Mouse (Mus musculus): ENCODE data around the gene Rptn. TPM values are rescaled to one million over a fixed set of nuclear protein-coding genes. Genes with fewer than 3 reads are reported as not detected.
"Not testable (repeated sequence)": the region's sequence is repeated elsewhere in the genome, so short reads cannot be mapped to it uniquely, and the experiment has no call there.

Rptn gene
- total and polyA plus RNA-seq, 2 experiments from 2014 or later = 0.05 TPM; not detected in 1

DNA sequence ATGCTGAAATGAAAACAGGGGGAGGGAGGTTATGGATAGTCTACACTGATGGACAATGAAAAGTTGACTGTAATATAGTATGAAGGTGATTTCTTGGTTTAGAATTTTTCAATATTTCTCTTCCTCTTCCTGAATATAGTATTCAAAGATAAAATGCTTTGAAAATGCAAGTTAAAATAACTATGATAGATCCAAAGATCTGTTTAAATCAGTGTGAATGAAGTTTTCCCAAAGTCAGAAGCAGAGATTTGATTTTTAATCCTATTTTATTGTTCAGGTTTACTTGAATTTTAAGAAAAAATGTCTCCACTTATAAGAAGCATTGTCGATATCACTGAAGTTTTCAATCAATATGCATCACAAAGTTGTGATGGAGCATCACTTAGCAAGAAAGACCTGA, 48.5 kb downstream of the Rptn start, which contains the start of gene Tchh:
Gene Tchh (plus strand): TSS at position 301 of the 400 bp plus-strand sequence.
- Histone ChIP-seq H3K4me3 (ENCODE audit: low read length) (no peak within 1 kb of the TSS; the same call in 1 of the 2 replicates), H3K9ac (replicated peaks; ENCODE audit: low read length) (no peak within 1 kb of the TSS), H3K36me3 (ENCODE audit: insufficient read depth, low read length) (no peaks in the 10 kb centered on the region), H3K27me3 (ENCODE audit: insufficient read depth, low read length) (peaks cover 16% of the 10 kb centered on the region), H3K4me1 (ENCODE audit: insufficient read depth, low read length) (no peaks in the 10 kb centered on the region), H3K9me3 (ENCODE audit: low read length) (no peaks in the 10 kb centered on the region), H3K4me2 (ENCODE audit: low read depth, low read length) (peak within 1 kb of the TSS; percentile 92), H3K27ac (no peak within 1 kb of the TSS)
- no peak for DNase-seq (ENCODE audit: low spot score)
- TF ChIP-seq CTCF (IDR thresholded peaks at IDR 0.05; ENCODE audit: low read depth) = no peak
- no peak for ATAC-seq
- WGBS = 91% methylated on average over 1 of the region's 1 CpGs

DNA sequence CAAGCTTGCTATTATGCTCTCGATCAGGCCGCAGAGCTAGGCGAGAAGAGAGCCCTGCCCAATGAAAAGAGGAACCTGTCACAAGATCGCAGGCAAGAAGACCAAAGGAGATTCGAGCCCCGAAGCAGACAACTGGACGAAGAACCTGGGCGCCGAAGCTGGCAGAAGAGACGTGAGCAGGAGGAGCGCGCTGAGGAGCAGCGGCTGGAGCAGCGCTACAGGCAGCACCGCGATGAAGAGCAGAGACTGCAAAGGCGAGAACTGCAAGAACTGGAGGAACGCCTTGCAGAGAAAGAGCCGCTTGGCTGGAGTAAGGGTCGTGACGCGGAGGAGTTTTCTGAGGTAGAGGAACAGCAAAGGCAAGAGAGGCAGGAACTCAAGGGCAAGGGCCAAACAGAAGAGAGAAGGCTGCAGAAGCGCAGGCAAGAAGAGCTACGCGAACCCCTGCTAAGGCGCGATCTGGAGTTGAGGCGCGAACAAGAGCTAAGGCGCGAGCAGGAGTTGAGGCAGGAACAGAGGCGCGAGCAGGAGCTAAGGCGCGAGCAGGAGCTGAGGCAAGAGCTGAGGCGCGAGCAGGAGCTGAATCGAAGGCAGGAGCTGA, 50.1 kb downstream of the Rptn start:
- ATAC-seq = no peak

DNA sequence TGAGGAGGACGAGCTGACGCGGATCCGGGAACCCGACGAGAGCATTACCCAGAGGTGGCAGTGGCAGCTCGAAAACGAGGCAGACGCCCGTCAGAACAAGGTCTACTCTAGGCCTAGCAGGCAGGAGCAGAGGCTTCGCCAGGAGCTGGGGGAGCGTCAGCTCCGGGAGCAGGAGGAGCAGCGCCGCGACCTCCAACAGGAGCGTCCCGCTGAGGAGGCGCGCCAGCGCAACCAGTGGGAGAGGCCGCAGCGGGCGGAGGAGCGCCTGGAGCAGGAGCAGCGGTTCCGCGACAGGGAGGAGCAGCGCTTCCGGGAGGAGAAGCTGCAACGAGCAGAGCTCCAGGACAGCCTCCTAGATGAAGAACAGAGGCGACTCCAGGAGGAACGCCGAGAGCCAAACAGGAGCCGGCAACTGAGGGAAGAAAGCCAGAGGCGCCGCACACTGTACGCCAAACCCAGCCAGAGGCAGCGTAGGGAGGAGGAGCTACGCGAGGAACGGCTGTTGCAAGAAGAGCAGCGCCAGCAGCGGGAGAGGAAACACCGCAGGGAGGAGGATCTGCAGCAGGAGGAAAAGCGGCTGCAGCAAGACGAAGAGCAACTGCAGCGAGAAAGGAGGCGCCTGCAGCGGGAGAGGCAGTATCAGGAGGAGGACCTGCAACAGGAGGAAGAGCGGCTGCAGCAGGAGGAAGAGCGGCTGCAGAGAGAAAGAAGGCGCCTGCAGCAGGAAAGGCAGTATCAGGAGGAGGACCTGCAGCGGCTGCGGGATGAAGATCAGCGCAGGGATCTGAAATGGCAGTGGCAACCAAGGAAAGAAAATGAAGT, 51.1 kb downstream of the Rptn start:
- peaks cover 22% of the 10 kb centered on the region for H3K27me3 ChIP-seq (ENCODE audit: insufficient read depth, low read length)
- peak overlapping the region; percentile 72 for H3K27ac ChIP-seq
- under 1% methylated on average over 55 of the region's 56 CpGs for WGBS
- 0 out of 2 replicates have a peak, but pooled peaks cover 4% of the 10 kb centered on the region for H3K4me1 ChIP-seq (ENCODE audit: insufficient read depth, low read length)
- DNase-seq (ENCODE audit: low spot score) (peak; percentile 85), ATAC-seq (peak; percentile 87)
- H3K4me2 ChIP-seq (ENCODE audit: low read depth, low read length) = peak overlapping the region; percentile 92
- no peaks in the 10 kb centered on the region for H3K9me3 ChIP-seq (ENCODE audit: low read length)
- H3K9ac ChIP-seq (replicated peaks; ENCODE audit: low read length) = peak overlapping the region; percentile 46
- peak overlapping the region; percentile 51 for H3K4me3 ChIP-seq (ENCODE audit: low read length)
- TF ChIP-seq CTCF (IDR thresholded peaks at IDR 0.05; ENCODE audit: low read depth) = no peak
- no peaks in the 10 kb centered on the region for H3K36me3 ChIP-seq (ENCODE audit: insufficient read depth, low read length)

More for the DNA sequence above, 50.1 kb downstream of the Rptn start:
- no peak for TF ChIP-seq CTCF (IDR thresholded peaks at IDR 0.05; ENCODE audit: low read depth)
- under 1% methylated on average over 38 of the region's 38 CpGs for WGBS
- Histone ChIP-seq H3K27me3 (ENCODE audit: insufficient read depth, low read length) (peaks cover 20% of the 10 kb centered on the region), H3K4me3 (ENCODE audit: low read length) (peak overlapping the region; percentile 51), H3K27ac (no peak overlapping the region; the same call in 1 of the 2 replicates), H3K36me3 (ENCODE audit: insufficient read depth, low read length) (no peaks in the 10 kb centered on the region), H3K9ac (replicated peaks; ENCODE audit: low read length) (no peak overlapping the region; the same call in 1 of the 2 replicates), H3K9me3 (ENCODE audit: low read length) (no peaks in the 10 kb centered on the region), H3K4me2 (ENCODE audit: low read depth, low read length) (peak overlapping the region; percentile 92), H3K4me1 (ENCODE audit: insufficient read depth, low read length) (0 out of 2 replicates have a peak, but pooled peaks cover 4% of the 10 kb centered on the region)
- DNase-seq (ENCODE audit: low spot score) = peak; percentile 32

DNA sequence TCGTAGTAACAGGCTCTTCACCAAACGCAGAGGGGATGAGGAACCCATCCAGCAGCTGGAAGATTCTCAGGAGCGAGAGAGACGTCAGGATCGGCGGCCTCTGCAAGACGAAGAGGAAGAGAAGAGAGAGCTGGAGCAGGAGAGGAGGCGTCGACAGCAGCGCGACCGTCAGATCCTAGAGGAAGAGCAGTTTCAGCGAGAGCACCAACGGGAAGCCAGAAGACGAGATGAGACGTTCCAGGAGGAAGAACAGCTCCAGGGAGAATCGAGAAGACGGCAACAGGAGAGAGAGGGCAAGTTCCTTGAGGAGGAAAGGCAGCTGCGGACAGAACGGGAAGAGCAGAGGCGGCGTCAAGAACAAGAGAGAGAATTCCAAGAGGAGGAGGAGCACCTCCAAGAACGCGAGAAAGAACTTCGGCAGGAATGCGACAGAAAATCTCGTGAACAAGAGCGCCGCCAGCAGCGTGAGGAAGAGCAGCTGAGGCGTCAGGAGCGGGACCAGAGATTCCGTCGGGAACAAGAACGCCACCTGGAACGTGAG, 51.7 kb downstream of the Rptn start:
- TF ChIP-seq CTCF (IDR thresholded peaks at IDR 0.05; ENCODE audit: low read depth) = 0 out of 2 replicates have a peak, but pooled peaks have one; percentile 13
- Histone ChIP-seq H3K4me1 (ENCODE audit: insufficient read depth, low read length) (0 out of 2 replicates have a peak, but pooled peaks cover 4% of the 10 kb centered on the region), H3K27ac (peak overlapping the region; percentile 72), H3K36me3 (ENCODE audit: insufficient read depth, low read length) (no peaks in the 10 kb centered on the region), H3K4me3 (ENCODE audit: low read length) (peak overlapping the region; percentile 51), H3K27me3 (ENCODE audit: insufficient read depth, low read length) (peaks cover 26% of the 10 kb centered on the region), H3K9ac (replicated peaks; ENCODE audit: low read length) (peak overlapping the region; percentile 46), H3K9me3 (ENCODE audit: low read length) (no peaks in the 10 kb centered on the region), H3K4me2 (ENCODE audit: low read depth, low read length) (peak overlapping the region; percentile 92)
- WGBS = under 1% methylated on average over 36 of the region's 36 CpGs
- ATAC-seq (peak; percentile 18; the same call in 1 of the 2 replicates), DNase-seq (ENCODE audit: low spot score) (peak; percentile 65)

DNA sequence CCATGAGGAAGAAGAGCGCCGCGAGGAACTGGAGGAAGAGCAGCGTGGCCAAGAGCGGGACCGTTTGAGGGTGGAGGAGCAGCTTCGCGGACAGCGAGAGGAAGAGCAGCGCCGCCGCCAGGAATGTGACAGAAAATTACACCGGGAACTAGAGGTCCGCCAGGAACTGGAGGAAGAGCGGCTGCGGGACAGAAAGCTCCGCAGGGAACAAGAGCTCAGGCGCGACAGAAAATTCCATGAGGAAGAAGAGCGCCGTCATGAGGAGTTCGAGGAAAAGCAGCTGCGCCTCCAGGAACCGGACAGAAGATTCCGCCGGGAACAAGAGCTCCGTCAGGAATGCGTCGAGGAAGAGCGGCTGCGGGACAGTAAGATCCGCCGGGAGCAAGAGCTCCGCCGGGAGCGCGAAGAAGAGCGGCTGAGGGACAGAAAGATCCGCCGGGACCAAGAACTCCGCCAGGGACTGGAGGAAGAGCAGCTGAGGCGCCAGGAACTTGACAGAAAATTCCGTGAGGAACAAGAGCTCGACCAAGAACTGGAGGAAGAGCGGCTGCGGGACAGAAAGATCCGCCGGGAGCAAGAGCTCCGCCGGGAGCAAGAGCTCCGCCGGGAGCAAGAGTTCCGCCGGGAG, 52.7 kb downstream of the Rptn start:
- H3K27ac ChIP-seq = no peak overlapping the region
- DNase-seq (ENCODE audit: low spot score) = peak; percentile 69

DNA sequence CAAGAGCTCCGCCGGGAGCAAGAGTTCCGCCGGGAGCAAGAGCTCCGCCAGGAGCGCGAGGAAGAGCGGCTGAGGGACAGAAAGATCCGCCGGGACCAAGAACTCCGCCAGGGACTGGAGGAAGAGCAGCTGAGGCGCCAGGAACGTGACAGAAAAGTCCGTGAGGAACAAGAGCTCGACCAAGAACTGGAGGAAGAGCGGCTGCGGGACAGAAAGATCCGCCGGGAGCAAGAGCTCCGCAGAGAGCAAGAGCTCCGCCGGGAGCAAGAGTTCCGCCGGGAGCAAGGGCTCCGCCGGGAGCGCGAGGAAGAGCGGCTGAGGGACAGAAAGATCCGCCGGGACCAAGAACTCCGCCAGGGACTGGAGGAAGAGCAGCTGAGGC, 53.2 kb downstream of the Rptn start:
- peaks cover 18% of the 10 kb centered on the region for H3K27me3 ChIP-seq (ENCODE audit: insufficient read depth, low read length)
- H3K9me3 ChIP-seq (ENCODE audit: low read length) = not testable (repeated sequence)

More for the DNA sequence above, 52.7 kb downstream of the Rptn start:
- Histone ChIP-seq H3K27me3 (ENCODE audit: insufficient read depth, low read length) (peaks cover 21% of the 10 kb centered on the region), H3K4me1 (ENCODE audit: insufficient read depth, low read length) (0 out of 2 replicates have a peak, but pooled peaks cover 4% of the 10 kb centered on the region), H3K9ac (replicated peaks; ENCODE audit: low read length) (peak overlapping the region; percentile 17; the same call in 1 of the 2 replicates), H3K4me3 (ENCODE audit: low read length) (peak overlapping the region; percentile 51), H3K4me2 (ENCODE audit: low read depth, low read length) (peak overlapping the region; percentile 92), H3K36me3 (ENCODE audit: insufficient read depth, low read length) (no peaks in the 10 kb centered on the region), H3K9me3 (ENCODE audit: low read length) (no peaks in the 10 kb centered on the region)
- ATAC-seq = no peak
- peak; percentile 47; the same call in 1 of the 2 replicates for TF ChIP-seq CTCF (IDR thresholded peaks at IDR 0.05; ENCODE audit: low read depth)
- WGBS = under 1% methylated on average over 54 of the region's 54 CpGs

More for the DNA sequence above, 53.2 kb downstream of the Rptn start:
- Histone ChIP-seq H3K4me2 (ENCODE audit: low read depth, low read length) (peak overlapping the region; percentile 92), H3K4me3 (ENCODE audit: low read length) (peak overlapping the region; percentile 51)
- H3K9ac ChIP-seq (replicated peaks; ENCODE audit: low read length); H3K36me3 ChIP-seq (ENCODE audit: insufficient read depth, low read length); ATAC-seq; H3K4me1 ChIP-seq (ENCODE audit: insufficient read depth, low read length); H3K27ac ChIP-seq: not testable (repeated sequence)
- DNase-seq (ENCODE audit: low spot score) = peak; percentile 3
- WGBS = under 1% methylated on average over 32 of the region's 32 CpGs
